Mouse (Mus musculus) left cerebral cortex, adult 9 months (tissue): ENCODE results near the gene Sorcs3.

Experiments
- DNase-seq, 2 experiments: peaks; one replicate each; pipeline ENCODE4 v3.0.0; 2022; ENCODE audit warnings: low spot score in 2 of 2

Gene Sorcs3

DNA sequence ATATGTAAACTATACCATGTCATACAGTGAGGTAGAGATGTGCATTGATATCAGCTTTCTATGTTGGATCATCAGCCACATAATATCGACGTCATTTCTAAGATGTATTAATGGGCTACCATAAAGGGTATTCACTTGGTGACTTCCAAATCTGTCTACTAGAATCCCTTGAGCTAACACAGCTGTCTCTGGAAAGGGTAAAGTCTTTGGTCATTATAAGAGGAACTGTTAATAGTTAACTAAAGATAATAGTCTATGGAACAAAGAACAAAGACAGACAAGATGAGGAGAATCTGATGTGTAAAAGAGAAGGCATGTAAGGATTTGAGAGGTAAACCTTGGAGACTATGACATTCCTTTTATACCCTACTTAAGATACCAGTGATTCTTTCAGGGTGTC is 497.9 kb downstream of the Sorcs3 start:
- no peak for DNase-seq

DNA sequence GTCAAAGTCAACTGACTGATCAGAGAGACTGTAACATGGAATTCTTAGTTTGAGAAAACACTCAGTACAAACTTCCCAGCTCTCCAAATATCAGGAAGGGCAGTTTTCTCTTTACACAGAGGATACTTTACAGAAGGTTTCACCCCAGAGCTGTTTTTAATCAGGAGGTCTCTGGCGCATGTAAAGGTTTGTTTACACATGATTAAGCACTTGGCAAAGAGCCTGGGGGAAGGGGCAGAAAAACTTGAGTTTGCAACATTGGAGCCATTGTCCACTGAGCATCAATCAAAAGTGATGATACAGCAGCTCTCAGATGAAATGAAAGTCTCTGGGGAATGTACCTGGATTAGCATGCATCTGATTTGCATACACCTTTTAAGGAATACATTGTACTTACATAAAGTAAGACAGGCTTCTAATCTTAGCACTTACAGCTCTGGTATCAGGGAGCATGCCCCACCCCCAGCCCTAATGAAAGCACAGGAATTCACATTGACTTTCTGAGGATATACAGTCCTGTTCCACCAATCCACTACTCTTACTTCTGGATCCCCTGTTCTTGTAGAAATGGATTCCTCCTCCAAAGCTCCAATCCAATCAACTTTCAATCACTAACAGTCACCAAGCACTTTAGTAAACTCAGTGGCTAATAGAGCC is 500.6 kb downstream of the Sorcs3 start:
- no peak for DNase-seq

DNA sequence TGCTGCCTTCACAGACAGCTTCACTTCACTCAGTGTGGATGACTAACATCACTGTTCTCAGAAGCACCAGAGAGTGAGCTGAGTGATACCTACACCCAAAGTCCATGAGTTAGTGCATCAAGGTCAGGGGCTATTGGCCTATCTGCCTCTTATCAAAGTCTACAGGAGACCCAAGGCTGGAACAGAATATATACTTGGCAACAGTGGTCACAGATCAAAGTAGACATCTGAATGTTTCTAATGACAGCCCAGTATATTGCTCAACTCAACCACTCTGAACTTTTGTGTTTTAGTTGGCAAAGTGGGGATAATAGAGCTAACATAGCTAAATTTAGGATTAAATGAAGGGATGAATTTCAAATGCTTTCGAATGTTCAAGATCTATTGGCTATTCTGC is 501.1 kb downstream of the Sorcs3 start:
- DNase-seq, result no peak

DNA sequence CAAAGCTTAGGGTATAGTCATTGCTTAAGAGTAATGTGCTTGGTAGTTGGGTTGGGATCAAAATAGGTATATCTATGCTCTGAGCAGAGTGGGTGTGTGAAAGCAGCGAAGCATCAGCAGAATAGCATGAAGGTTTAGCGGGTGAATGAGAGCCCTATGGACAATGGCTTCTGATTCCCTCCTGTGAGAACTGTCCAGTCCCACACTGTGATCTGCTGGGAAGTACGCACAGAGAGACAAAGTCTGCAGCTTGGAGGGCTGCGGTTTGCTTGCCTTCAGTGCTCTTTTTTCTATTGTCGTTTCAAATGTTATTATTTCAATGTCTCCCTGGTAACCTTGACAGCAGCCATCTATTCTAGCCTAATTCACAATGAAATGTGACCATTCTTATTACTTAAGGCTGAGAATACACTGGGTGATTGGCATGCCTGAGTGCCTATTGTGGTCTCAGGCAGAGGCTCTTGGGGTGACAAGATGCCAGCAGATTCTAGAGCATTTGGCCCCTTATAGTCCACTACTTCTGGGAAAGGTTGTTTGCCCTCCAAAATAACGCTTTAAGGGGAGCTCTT is 520.1 kb downstream of the Sorcs3 start:
- DNase-seq, result no peak

DNA sequence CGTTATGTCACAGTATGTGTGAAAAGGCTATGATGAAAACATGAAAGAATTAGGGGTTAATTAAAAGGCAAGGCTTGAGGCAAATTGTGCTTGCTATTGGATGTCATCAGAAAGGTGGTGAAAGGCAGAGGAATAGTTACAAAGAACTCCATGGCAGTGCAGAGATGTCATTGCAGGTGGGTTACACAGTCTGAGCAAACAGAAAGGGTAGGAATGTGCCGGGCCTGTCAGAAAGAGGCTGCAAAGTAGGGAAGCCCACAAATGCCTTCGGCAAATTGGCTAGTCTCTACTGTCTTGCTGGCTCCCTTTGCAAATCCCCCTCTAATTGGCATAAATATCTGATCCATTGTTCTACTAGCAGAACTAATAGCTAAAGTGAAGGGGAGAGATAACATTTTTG is 521.2 kb downstream of the Sorcs3 start:
- DNase-seq, result no peak

DNA sequence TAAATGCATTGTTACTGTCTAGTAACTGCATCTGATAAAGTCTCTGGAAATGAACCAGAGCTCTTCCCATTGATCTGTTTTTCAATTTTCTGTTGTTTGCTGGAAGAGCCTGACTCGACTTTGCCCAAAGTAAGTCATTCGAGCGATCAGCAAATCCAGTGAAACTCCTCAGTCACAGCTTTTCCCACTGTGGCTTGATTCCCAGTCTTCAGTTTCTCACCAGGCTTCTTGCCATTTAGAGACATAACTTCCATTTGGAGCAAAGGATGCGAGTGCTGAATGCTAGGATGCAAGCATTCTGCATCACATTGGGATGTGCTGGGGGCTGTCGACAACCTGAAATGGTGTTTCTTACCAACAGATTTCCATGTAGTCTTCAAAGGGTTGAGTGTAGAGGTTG is 521.8 kb downstream of the Sorcs3 start:
- DNase-seq, result peak in 1 of 2 experiments; percentile 38

DNA sequence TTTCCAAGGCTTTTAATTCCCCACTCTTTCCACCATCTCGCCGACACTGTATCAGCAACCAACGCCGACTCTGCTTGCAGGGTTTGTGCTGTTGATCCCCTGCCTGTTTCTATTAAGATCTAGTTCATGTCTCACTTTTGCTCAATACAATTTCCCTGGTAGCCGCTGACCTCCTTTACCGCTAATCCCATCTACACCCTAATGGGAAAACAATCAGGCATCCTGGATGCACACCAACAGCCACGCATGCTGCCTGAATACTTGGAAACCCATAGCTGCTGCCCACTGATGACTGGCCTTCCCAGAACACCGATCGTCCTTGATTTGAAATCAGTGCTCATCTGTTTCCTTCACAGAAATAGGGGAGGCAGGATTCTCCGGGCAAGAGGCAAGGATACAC is 525.9 kb downstream of the Sorcs3 start:
- no peak for DNase-seq

DNA sequence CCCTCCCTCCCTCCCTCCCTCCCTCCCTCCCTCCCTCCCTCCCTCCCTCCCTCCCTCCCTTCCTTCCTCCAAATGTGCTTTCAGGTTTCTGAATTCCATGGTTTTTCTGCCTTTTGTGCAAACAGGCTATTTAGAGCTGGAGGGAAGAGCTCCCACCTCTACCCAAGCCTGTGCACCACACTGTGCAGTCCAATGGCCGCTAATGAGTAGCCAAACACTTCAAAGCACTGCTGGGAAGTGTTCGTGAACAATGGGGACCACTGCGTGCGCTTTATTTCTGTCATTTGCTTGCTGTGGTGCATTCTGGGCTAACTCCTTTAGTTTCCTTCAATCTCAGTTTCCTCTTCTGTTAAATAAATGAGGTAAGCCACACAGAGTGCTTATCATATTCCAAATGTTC is 528.5 kb downstream of the Sorcs3 start:
- no peak for DNase-seq

DNA sequence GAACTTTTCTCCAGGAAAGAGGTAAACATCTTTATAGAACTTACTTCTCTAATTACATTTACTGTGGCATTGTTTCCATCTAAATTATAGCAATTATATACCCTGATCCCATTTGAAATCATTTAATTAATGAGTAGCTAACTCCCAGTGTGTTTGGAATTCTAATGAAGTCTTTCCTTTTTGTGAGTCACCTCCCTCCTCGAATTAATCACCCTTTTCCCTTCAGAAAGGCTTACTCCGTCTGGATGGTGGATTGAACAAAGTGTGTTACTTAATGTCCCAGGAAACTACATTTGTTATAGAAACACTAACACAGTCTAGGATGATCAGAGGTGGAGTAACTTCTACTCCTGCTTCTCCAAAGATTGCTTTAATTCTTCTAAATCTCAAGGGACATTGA is 531.7 kb downstream of the Sorcs3 start:
- no peak for DNase-seq

DNA sequence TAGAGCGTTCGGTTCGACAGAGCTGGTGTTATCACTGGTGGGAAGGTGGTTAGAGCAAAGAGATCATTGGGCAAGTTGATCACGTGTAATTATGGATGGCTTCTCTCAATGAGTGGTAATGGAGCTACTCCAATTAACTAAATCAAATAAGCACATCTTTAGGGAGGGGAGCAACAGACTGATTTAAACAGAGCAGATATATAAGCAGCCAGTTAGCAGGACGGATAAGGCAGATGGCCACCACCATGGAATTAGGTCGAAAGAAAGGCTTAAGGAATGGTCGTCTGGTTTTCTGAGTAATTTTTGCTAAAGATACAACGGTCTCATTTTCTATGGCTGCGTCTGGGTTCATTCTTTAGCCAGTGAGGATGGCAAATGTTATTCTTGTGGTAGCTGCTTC is 549.3 kb downstream of the Sorcs3 start:
- no peak for DNase-seq

DNA sequence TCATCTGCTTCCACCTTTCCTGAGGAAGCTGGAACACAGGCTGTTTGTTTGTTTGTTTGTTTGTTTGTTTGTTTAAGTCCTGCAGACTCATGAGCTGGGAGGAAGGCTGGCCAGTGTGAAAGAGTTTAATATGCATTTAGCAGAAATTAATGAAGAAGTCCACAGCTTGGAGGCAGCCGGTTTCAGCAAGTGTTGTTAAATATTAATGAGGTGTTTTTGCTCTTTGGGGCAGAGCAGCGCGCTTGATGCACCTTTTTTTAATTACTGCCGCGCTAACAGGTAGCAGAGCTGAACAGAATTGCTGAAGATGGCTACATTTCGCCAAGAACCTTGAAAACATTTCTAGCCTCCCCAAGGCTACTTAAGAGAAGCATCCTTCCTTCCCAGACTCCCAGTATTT is 551.0 kb downstream of the Sorcs3 start:
- DNase-seq, result no peak

DNA sequence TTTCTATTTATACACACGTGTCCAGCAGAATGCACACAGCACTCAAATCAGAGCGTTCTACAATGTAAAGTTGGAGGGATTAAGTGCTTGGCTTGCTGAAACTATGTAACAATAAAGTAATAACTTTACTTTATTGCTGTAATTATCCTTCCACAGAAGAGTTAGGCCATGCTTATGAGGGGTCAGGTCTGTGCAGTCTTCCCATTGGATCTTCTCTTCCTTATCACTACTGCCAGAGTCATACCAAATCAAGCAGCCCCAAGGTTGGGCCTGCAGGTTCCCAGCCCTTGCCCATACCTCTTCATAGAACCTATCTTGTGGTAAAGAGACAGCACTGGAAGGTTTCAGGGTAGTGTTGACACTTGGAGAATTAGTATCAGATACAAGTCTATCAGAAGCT is 560.7 kb downstream of the Sorcs3 start:
- no peak for DNase-seq

DNA sequence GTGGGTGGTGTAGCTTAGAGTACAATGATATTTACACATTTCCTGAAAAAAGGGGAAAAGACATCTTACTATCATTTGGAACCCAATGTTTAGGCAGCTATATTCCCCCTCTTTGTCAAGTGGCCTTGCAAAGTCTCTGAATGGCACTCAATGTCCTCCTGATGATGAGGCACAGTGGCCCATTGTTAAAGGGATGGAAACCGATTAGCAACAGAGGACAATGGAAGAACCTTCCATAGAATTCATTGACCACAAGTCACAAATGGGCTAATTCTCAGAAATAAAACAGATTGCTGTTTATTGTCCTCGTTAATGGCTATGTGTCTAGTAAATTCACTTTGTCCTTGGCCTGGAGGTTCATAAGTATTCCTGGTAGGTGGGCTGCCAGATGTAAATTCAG is 565.7 kb downstream of the Sorcs3 start:
- DNase-seq, result no peak

DNA sequence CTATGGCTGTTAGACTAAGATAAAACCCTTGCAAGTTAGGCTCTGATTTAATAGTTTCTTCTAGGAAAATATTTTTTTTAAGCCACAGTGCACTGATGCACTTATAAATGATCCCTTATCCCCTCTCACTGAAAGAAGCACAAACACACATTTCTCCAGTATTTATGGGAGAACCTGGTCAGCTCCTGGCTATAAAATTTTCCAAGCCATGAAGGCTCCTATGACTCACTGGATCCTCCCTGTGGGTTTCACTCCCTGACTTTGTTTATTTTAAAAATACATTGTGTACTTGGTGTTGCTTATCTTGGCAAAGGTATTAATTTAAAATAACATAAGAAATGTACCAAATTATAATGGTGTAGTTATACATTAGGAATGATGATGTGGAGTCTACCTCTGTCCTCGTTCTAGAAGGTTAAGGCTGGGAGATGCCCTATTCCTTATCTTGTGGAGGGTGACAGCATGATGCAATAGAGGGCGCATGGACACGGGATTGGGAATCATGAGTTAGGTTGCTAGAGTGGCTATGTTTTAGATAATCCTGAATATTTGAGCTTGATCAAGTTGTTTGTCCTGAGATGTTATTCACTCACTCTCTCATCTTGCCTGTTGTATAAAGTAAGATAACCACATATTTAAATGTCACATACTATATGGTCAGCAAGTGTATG is 573.4 kb downstream of the Sorcs3 start:
- DNase-seq, result no peak

DNA sequence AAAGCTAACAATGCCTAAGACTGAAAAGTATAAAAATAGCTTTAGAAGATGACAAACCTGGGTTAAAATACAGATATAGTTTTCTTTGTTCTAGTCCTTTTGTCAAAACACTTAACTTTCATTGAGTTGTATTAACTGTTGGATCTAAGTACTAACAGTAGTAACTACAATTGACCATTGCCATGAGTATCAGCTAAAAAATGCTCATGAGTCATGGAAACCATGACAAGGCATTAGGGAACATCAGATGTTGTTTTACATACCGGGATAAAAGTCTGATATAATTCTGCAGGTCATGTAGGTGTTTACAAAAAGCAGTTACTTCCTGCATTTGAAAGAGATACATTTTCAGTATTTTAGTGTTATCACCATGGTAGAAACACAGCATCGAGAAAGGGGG is 575.0 kb downstream of the Sorcs3 start:
- no peak for DNase-seq

DNA sequence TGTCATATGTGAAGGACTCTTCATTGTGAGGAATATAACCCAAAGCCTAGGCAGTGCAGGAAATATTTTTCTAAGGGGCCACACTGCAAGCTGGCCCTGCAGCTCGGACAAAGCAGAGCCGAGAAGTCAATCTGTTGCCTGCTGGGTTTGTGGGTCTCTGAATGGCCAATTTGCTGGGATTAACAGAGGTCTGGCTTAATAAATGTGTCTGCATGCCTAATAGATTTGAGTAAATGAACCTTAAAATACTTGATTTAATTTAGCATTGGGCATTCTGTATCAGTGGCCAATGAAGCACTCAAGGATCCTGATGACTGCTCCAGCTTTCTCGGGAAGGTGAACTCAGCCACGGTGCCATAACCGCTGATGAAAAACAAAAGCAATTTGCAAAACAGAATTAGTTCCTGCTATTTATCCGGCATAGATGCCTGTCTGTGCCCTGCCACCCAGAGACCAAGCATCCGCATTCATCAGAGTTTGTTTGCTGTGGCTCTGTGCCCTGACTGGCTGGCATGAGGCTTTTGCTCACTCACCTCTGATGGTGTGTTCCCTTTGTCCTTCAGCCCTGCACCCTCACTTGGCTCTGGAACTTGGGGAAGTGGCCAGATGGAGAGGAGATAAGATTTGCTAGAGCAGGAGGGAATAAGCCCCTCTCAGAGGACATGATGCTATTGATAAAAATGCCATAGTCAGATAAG is 576.3 kb downstream of the Sorcs3 start:
- no peak for DNase-seq

DNA sequence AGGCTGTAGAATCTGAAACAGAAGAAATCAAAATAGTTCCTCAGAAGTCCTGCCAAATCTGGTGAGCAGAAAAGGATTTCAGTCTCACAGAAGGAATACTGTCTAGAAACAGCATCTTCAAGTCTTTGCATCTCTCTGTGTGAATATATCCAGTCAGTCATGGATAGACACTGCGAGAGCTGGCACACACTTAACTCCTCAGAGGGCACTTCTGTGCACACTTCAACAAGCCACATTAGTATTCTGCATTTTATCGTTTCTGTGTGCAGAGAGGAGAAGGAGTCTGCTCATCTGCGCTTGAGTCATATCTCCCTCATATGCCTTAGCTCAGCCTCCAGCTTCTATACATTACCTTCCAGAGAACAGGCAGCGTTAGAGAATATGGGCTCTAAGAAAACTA is 581.4 kb downstream of the Sorcs3 start:
- DNase-seq, result no peak

DNA sequence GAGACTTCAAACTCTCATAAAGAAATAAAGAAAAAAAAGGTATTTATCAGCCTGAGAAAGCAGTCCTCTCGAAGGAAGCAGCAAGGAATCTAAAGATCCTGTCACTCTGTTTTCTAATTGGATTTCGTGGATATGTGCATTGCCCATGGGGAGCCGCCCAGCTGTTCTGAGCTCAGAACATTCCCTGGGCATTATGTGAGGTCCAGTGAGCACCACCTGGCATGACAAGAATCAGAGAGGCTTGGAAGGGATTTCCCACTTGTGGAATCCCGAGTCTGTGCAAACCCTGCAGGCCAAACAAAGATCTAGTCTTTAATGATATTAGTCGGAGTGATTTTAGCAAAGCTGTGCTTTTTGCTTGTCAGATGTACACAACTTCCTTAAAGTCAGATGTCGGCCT is 598.7 kb downstream of the Sorcs3 start:
- DNase-seq, result no peak

DNA sequence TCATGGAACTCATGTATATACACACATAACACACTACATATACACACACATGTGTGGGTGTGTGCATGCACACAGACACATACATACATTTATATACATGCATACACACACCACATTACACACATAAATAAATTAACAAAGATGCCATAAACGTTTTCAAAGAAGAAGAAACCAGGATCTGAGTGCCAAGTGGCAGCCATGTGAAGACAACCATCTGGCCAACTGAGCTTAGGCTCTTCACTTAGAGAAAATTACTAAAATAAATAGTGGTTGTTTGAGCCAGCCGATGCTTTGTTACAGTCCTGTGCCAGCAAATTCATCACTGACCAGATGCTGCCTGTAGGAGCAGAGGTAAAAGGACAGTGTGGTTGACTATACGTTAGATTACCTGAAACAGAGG is 605.7 kb downstream of the Sorcs3 start:
- no peak for DNase-seq

DNA sequence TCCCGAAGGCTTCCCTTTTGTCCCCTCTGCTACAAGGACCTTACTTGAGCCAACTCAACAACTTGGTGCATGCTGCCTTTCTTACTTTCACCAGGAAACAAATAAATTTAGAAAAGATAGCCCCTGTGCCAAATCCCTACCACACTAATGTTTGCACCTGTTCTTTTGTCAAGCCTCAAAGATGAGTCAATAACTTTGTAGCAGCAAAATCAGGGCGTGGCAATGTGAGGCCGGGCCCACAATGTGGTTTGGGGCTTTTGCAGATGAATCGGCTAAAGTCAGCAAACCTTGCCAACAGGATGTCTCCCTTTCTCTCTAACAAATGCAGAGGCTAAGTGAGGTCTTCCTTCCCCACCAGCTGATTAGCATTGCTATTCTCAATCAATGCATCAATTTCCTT is 608.0 kb downstream of the Sorcs3 start:
- DNase-seq, result no peak

DNA sequence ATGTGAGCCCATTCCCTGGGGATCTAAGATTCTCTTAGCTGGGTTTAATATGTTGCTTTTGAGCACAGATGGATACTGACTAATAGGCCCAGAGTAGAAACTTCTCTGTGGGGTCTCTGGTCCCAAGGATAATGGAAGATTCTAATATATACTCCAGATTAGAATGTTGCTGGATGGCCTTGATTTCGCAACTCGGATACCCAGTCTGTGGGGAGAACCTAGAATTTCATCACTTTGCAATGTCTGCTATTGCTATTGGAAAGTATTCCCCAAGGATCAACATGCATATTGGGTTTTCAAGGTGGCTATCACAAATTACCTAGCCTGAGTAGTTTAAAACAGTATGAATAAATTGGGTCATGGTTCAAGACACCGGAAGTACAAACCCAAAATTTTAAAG is 609.2 kb downstream of the Sorcs3 start:
- DNase-seq, result no peak

DNA sequence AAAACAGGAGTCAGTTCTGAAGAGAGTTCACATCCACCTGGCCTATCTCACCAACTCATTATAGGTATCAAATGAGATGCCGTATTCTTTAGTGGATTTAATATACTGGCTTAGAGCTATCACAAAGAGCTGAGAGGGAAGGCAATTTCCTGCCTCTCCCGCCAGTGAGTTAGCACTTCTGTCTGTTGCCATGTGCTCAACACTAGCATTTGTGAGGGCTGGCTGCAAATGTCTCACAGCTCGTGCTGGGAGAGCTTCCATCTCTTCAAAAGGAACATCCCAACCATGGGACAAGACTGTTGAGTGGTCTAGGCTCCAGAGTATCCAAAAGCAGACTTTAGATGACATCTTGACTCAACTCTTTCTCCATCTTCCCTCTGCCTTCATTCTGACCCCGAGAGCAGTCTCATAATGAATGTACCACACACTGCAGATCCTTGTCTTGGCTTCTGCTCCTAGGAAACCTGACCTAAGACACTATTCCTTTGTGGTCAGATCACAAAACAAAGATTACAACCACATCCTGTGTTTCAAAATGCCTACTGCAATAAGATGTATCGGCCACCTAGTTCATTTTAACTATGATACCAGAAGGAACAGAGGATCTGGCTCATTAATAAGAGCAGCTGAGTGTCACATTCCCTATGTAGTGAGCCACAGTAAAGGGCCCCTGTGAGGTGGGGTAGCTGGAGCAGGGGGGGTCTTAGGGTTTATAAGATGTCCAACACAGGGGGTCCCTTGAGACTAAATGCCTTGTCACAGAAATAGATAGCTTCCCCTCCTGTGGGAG is 614.9 kb downstream of the Sorcs3 start:
- DNase-seq, result peak in 1 of 2 experiments; percentile 47
